ENCODE assay signal across 18 mouse cellular contexts in the genomic region with DNA sequence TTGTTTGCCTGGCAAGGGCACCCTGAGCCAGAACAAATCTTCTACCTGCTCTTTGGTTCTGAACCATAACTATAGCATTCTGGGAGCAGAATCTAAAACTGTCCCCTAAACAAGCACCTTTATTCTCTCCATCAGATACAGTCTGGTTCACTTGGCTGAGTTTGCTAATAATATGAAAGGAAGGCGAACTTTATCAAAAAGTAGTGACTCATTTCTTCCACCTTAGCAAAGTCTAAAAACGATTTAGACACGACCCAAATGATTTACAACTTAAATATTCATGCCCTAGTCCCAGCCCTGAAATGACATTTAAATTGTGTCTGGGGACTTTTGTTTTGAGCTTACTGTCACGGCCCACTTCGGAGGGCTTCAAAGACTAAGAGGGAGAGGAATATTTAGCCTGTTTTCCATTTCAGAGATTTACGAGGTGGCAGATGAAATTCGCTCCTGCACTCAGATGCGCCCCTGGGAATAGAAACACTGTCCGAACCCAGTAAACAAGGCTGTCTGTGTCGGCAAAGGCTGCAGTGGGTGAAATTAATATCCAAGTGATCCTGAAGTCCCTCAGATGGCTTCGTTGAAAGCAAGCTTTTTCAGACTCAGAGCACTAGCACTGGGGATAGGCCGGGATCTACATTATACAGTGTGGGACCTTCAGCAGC.
A peak's percentile ranks its signal among the peaks of the same experiment; 100 is the strongest.
DNase-seq lines count a peak whose midpoint lies in the region; ATAC-seq and TF ChIP-seq lines count a peak whose summit lies in the region.
"Had no signal": no experiment of that assay in that cellular context is flagged by ENCODE, and none has a peak within 500 bp of the region (broad histone marks: within the 10 kb centered on the region; RNA-seq: fewer than 3 reads in every experiment).

No protein-coding gene starts in this region.

- intact Hi-C loops in heart, postnatal 10 days (cut with DNase I), result no loop called here

- ATAC-seq in inflammation-experienced regulatory T-cells, adult 6 months, result peak; percentile 54
- ATAC-seq: forebrain, postnatal 0 days; intestine, postnatal 0 days; Patski had no signal

- TF ChIP-seq CTCF in brain, embryonic 14.5 days (IDR thresholded peaks at IDR 0.05; ENCODE audit: borderline replicate concordance, extremely low read depth, insufficient read depth, insufficient read length), result no peak

- peak; percentile 62 for DNase-seq in heart, adult 11 months
- DNase-seq in heart, postnatal 10 days, result no peak
- peak; percentile 3 for DNase-seq in CD4-positive, CD25-positive, alpha-beta regulatory T cell, adult 2 months (ENCODE audit: low read depth, low spot score)
- peak; percentile 19 for DNase-seq in brain, embryonic 14.5 days (ENCODE audit: low read depth)
- no peak for DNase-seq in urinary bladder, postnatal 36 days (ENCODE audit: low spot score in 2 of 2)
- DNase-seq in urinary bladder, adult 18-20 months (ENCODE audit: low spot score in 2 of 2), result no peak
- DNase-seq: adrenal gland, adult 2 months; adrenal gland, postnatal 14 days; cerebellum, adult 11-12 months; cerebellum, adult 8-10 months; cerebellum, postnatal 10 days; cerebellum, postnatal 36 days; forebrain, postnatal 0 days; gastrocnemius, postnatal 25 days; heart, adult 2 months had no signal

- TF ChIP-seq POLR2A in brain, embryonic 14.5 days (IDR thresholded peaks at IDR 0.05; ENCODE audit: borderline replicate concordance, extremely low read depth, insufficient read depth, insufficient read length, poor library complexity, severe bottlenecking), result no peak

Comparison
In these comparisons a context has a peak if more than half of its experiments do, and no peak if none do; other contexts are left out.
1. DNase-seq: peak in heart, adult 11 months (single experiment), CD4-positive, CD25-positive, alpha-beta regulatory T cell, adult 2 months (single experiment) and brain, embryonic 14.5 days (single experiment); none in heart, postnatal 10 days (0 of 2), urinary bladder, postnatal 36 days (0 of 2) and urinary bladder, adult 18-20 months (0 of 2).